Mouse (Mus musculus) neural tube, embryonic 14.5 days (tissue): ENCODE results near the gene AC161166.1. TPM values are rescaled to one million over a fixed set of nuclear protein-coding genes. Genes with fewer than 3 reads are reported as not detected.
A peak's percentile ranks its signal among the peaks of the same experiment; 100 is the strongest.
"Not testable (repeated sequence)": the region's sequence is repeated elsewhere in the genome, so short reads cannot be mapped to it uniquely, and the experiment has no call there.

Source experiments
- ATAC-seq: fragments of 200-750 bp; cut with Nextera tagmentation; 2 replicates; pipeline ENCODE4 v1.8.0; 2017; ENCODE audit warnings: low read depth, mild to moderate bottlenecking, moderate TSS enrichment, moderate library complexity
- H3K27ac ChIP-seq: fragments of 300-500 bp; sonication (generic); 2 replicates; pipeline ENCODE4 v1.5.1; 2014; ENCODE audit warnings: low read depth, mild to moderate bottlenecking, control low read depth, low read length, moderate library complexity, mixed read lengths
- H3K27me3 ChIP-seq: fragments of 300-500 bp; sonication (generic); 2 replicates; pipeline ENCODE4 v1.6.1; 2014; ENCODE audit warnings: low read length; ENCODE audit not compliant: control insufficient read depth, insufficient read depth
- H3K36me3 ChIP-seq: fragments of 300-500 bp; sonication (generic); 2 replicates; pipeline ENCODE4 v1.6.1; 2014; ENCODE audit warnings: low read length, mixed read lengths; ENCODE audit not compliant: control insufficient read depth, insufficient read depth
- H3K4me1 ChIP-seq: fragments of 300-500 bp; sonication (generic); 2 replicates; pipeline ENCODE4 v1.6.1; 2014; ENCODE audit warnings: low read length; ENCODE audit not compliant: control insufficient read depth, insufficient read depth
- H3K4me2 ChIP-seq: fragments of 300-500 bp; sonication (generic); 2 replicates; pipeline ENCODE4 v1.6.1; 2014; ENCODE audit warnings: mild to moderate bottlenecking, low read depth, low read length, control low read depth
- H3K4me3 ChIP-seq: fragments of 300-500 bp; sonication (generic); 2 replicates; pipeline ENCODE4 v1.5.1; 2014; ENCODE audit warnings: low read depth, low read length, control low read depth, mixed read lengths
- H3K9ac ChIP-seq: fragments of 300-500 bp; sonication (generic); replicated peaks from 2 replicates; pipeline ENCODE4 v1.6.1; 2014; ENCODE audit warnings: low read depth, mild to moderate bottlenecking, control low read depth, low read length, mixed read lengths
- H3K9me3 ChIP-seq: fragments of 300-500 bp; sonication (generic); 2 replicates; pipeline ENCODE4 v1.6.1; 2016; ENCODE audit warnings: low read length; ENCODE audit not compliant: control insufficient read depth
- WGBS: fragments of 180-500 bp; shearing (Covaris S2); extraction: QIAGEN DNeasy Blood & Tissue Kit; methylation state at CpG from one replicate; pipeline ENCODE4 v1.1.7; 2014; 5-methylcytosine and 5-hydroxymethylcytosine counted together
- polyA plus RNA-seq: library from polyadenylated mRNA; unstranded; fragments of >200 nt; fragmentation: Nextera tagmentation; extraction: Ambion mirVana; gene quantifications from 2 replicates; pipeline ENCODE4 v1.2.1, GENCODE M21; 2014

AC161166.1 gene
- polyA plus RNA-seq, 1 experiment from 2014 or later, result 2.2 TPM

GRCm38 (mm10) chr7:24517654-24518053 is 5.4 kb upstream of the AC161166.1 start:
- H3K9ac ChIP-seq, result no peak overlapping the region
- ATAC-seq, result no peak
- H3K27ac ChIP-seq, result peak overlapping the region; percentile 28; the same call in 1 of the 2 replicates
- whole genome bisulfite sequencing, result 47% methylated on average over 6 of the region's 6 CpGs
- H3K4me3 ChIP-seq, result no peak overlapping the region
- no peak overlapping the region for H3K4me2 ChIP-seq
- no peaks in the 10 kb centered on the region for H3K27me3 ChIP-seq
- no peaks in the 10 kb centered on the region for H3K4me1 ChIP-seq
- no peaks in the 10 kb centered on the region for H3K9me3 ChIP-seq
- H3K36me3 ChIP-seq, result peaks cover 32% of the 10 kb centered on the region

GRCm38 (mm10) chr7:24517077-24517476 is 4.8 kb upstream of the AC161166.1 start:
- Histone ChIP-seq H3K36me3 (peaks cover 32% of the 10 kb centered on the region), H3K4me2 (no peak overlapping the region), H3K27ac (no peak overlapping the region), H3K27me3 (no peaks in the 10 kb centered on the region), H3K4me3 (no peak overlapping the region), H3K4me1 (no peaks in the 10 kb centered on the region), H3K9me3 (no peaks in the 10 kb centered on the region), H3K9ac (no peak overlapping the region)
- WGBS, result 32% methylated on average over 5 of the region's 5 CpGs
- no peak for ATAC-seq

- not testable (repeated sequence) for H3K9me3 ChIP-seq, H3K9ac ChIP-seq, H3K4me2 ChIP-seq, H3K4me1 ChIP-seq, H3K27ac ChIP-seq, H3K27me3 ChIP-seq, H3K4me3 ChIP-seq
- H3K36me3 ChIP-seq, result peaks cover 32% of the 10 kb centered on the region
- peak; percentile 29; the same call in 1 of the 2 replicates for ATAC-seq
- WGBS, result 68% methylated on average over 8 of the region's 8 CpGs
Observed at GRCm38 (mm10) chr7:24516319-24516718, 4.1 kb upstream of the AC161166.1 start.

- ATAC-seq, result peak; percentile 25
- no peaks in the 10 kb centered on the region for H3K27me3 ChIP-seq
- peak overlapping the region; percentile 99 for H3K27ac ChIP-seq
- peak overlapping the region; percentile 89 for H3K9ac ChIP-seq
- WGBS, result 2% methylated on average over 20 of the region's 20 CpGs
- H3K4me1 ChIP-seq, result peaks cover 25% of the 10 kb centered on the region
- H3K4me3 ChIP-seq, result peak overlapping the region; percentile 72
- 0 out of 2 replicates have a peak, but pooled peaks cover 5% of the 10 kb centered on the region for H3K36me3 ChIP-seq
- H3K4me2 ChIP-seq, result peak overlapping the region; percentile 66
- no peaks in the 10 kb centered on the region for H3K9me3 ChIP-seq
Observed at GRCm38 (mm10) chr7:24507726-24508114, 4.5 kb downstream of the AC161166.1 start.

- Histone ChIP-seq H3K36me3 (peaks cover 7% of the 10 kb centered on the region; the same call in 1 of the 2 replicates), H3K27ac (peak within 1 kb of the TSS; percentile 99), H3K9ac (peak within 1 kb of the TSS; percentile 89), H3K9me3 (no peaks in the 10 kb centered on the region), H3K4me1 (peaks cover 25% of the 10 kb centered on the region), H3K27me3 (no peaks in the 10 kb centered on the region), H3K4me2 (peak within 1 kb of the TSS; percentile 66), H3K4me3 (peak within 1 kb of the TSS; percentile 72)
- under 1% methylated on average over 83 of the region's 84 CpGs for WGBS
- peak; percentile 92 for ATAC-seq
Observed at GRCm38 (mm10) chr7:24506838-24507725, 5.2 kb downstream of the AC161166.1 start, which contains the start of gene Zfp428. Zfp428 (plus strand) TSS chr7:24507006.

GRCm38 (mm10) chr7:24506476-24506837 is 5.8 kb downstream of the AC161166.1 start:
- H3K4me3 ChIP-seq, result peak overlapping the region; percentile 72
- H3K9ac ChIP-seq, result peak overlapping the region; percentile 89
- peaks cover 13% of the 10 kb centered on the region; the same call in 1 of the 2 replicates for H3K36me3 ChIP-seq
- no peaks in the 10 kb centered on the region for H3K9me3 ChIP-seq
- ATAC-seq, result 0 out of 2 replicates have a peak, but pooled peaks have one; percentile 6
- H3K4me2 ChIP-seq, result peak overlapping the region; percentile 66
- peaks cover 25% of the 10 kb centered on the region for H3K4me1 ChIP-seq
- H3K27me3 ChIP-seq, result no peaks in the 10 kb centered on the region
- WGBS, result under 1% methylated on average over 12 of the region's 12 CpGs
- peak overlapping the region; percentile 99 for H3K27ac ChIP-seq

- Histone ChIP-seq H3K4me2 (peak overlapping the region; percentile 66), H3K27ac (peak overlapping the region; percentile 99), H3K36me3 (peaks cover 15% of the 10 kb centered on the region; the same call in 1 of the 2 replicates), H3K9me3 (no peaks in the 10 kb centered on the region), H3K27me3 (no peaks in the 10 kb centered on the region), H3K4me1 (peaks cover 25% of the 10 kb centered on the region), H3K9ac (peak overlapping the region; percentile 89), H3K4me3 (peak overlapping the region; percentile 72)
- no peak for ATAC-seq
- 3% methylated on average over 3 of the region's 3 CpGs for WGBS
Observed at GRCm38 (mm10) chr7:24506065-24506459, 6.2 kb downstream of the AC161166.1 start.

GRCm38 (mm10) chr7:24505447-24506064 is 6.7 kb downstream of the AC161166.1 start:
- peaks cover 25% of the 10 kb centered on the region for H3K4me1 ChIP-seq
- 9% methylated on average over 15 of the region's 15 CpGs for WGBS
- H3K4me3 ChIP-seq, result peak overlapping the region; percentile 72
- ATAC-seq, result no peak
- H3K9ac ChIP-seq, result 0 out of 2 replicates have a peak overlapping the region, but pooled peaks have one; percentile 89
- peaks cover 17% of the 10 kb centered on the region for H3K36me3 ChIP-seq
- peak overlapping the region; percentile 99 for H3K27ac ChIP-seq
- no peaks in the 10 kb centered on the region for H3K27me3 ChIP-seq
- no peaks in the 10 kb centered on the region for H3K9me3 ChIP-seq
- peak overlapping the region; percentile 66 for H3K4me2 ChIP-seq

- H3K9me3 ChIP-seq, result no peaks in the 10 kb centered on the region
- H3K4me3 ChIP-seq, result no peak overlapping the region
- H3K9ac ChIP-seq, result no peak overlapping the region
- whole genome bisulfite sequencing, result 16% methylated on average over 4 of the region's 4 CpGs
- no peak for ATAC-seq
- H3K27me3 ChIP-seq, result no peaks in the 10 kb centered on the region
- peaks cover 25% of the 10 kb centered on the region for H3K4me1 ChIP-seq
- peak overlapping the region; percentile 99 for H3K27ac ChIP-seq
- H3K4me2 ChIP-seq, result no peak overlapping the region
- H3K36me3 ChIP-seq, result peaks cover 21% of the 10 kb centered on the region
Observed at GRCm38 (mm10) chr7:24504868-24505267, 7.4 kb downstream of the AC161166.1 start.
